Mouse (Mus musculus): ENCODE results near the gene Esrp2. TPM values are rescaled to one million over a fixed set of nuclear protein-coding genes. Genes with fewer than 3 reads are reported as not detected.

Esrp2 gene
- polyA plus RNA-seq, 1 experiment from 2014 or later, result 38.9 TPM

GRCm38 (mm10) chr8:106137906-106138477 lies 1.2 kb upstream of the Esrp2 start:
- H3K27ac ChIP-seq (ENCODE audit: low read length), result peak overlapping the region; percentile 82
- peak; percentile 7; the same call in 1 of the 2 replicates for ATAC-seq

GRCm38 (mm10) chr8:106137218-106137905 lies 588 bp upstream of the Esrp2 start:
- Histone ChIP-seq H3K27ac (ENCODE audit: low read length) (peak overlapping the region; percentile 82), H3K4me2 (ENCODE audit: low read depth, low read length) (peak overlapping the region; percentile 93), H3K4me1 (ENCODE audit: control insufficient read depth, insufficient read depth, low read length) (peaks cover 20% of the 10 kb centered on the region), H3K9me3 (ENCODE audit: control insufficient read depth, low read length) (no peaks in the 10 kb centered on the region), H3K9ac (ENCODE audit: low read depth, low read length) (peak overlapping the region; percentile 82), H3K36me3 (ENCODE audit: control insufficient read depth, insufficient read depth, low read length) (no peaks in the 10 kb centered on the region; the same call in 1 of the 2 replicates), H3K27me3 (replicated peaks; ENCODE audit: control insufficient read depth, insufficient read depth, low read length) (peaks cover 13% of the 10 kb centered on the region), H3K4me3 (ENCODE audit: low read length) (peak overlapping the region; percentile 65)
- 0 out of 2 replicates have a peak, but pooled peaks have one; percentile 14 for ATAC-seq
- 5% methylated on average over 22 of the region's 22 CpGs for WGBS

More at GRCm38 (mm10) chr8:106137906-106138477, 1.2 kb upstream of the Esrp2 start:
- Histone ChIP-seq H3K4me3 (ENCODE audit: low read length) (peak overlapping the region; percentile 65), H3K9me3 (ENCODE audit: control insufficient read depth, low read length) (no peaks in the 10 kb centered on the region), H3K36me3 (ENCODE audit: control insufficient read depth, insufficient read depth, low read length) (no peaks in the 10 kb centered on the region; the same call in 1 of the 2 replicates), H3K9ac (ENCODE audit: low read depth, low read length) (peak overlapping the region; percentile 82), H3K4me2 (ENCODE audit: low read depth, low read length) (peak overlapping the region; percentile 93), H3K27me3 (replicated peaks; ENCODE audit: control insufficient read depth, insufficient read depth, low read length) (peaks cover 13% of the 10 kb centered on the region), H3K4me1 (ENCODE audit: control insufficient read depth, insufficient read depth, low read length) (peaks cover 20% of the 10 kb centered on the region)
- WGBS, result under 1% methylated on average over 24 of the region's 24 CpGs

DNA sequence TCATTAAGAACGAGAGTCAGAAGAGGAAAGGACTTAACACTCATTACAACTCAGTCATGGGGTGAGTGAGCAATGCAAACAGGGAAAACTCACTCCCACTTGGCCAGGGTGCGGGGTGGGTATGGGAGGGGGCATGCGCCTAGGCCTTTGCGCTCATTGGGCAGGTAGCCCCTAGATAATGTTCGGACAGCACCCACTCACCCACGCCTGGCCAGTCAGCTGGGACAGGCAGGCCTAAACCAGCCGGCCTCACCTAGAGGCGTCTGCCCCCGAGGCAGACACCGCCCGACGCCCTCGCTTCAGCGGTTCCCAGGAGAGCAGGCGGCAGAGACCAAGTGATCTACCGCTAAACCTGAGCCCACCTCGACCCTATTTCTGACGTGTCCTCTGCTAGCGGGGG lies 1.1 kb downstream of the Esrp2 start:
- Histone ChIP-seq H3K4me3 (ENCODE audit: low read length) (peak overlapping the region; percentile 65), H3K4me2 (ENCODE audit: low read depth, low read length) (peak overlapping the region; percentile 93), H3K27ac (ENCODE audit: low read length) (peak overlapping the region; percentile 77), H3K27me3 (replicated peaks; ENCODE audit: control insufficient read depth, insufficient read depth, low read length) (peaks cover 13% of the 10 kb centered on the region), H3K9ac (ENCODE audit: low read depth, low read length) (peak overlapping the region; percentile 82), H3K9me3 (ENCODE audit: control insufficient read depth, low read length) (no peaks in the 10 kb centered on the region), H3K36me3 (ENCODE audit: control insufficient read depth, insufficient read depth, low read length) (no peaks in the 10 kb centered on the region; the same call in 1 of the 2 replicates), H3K4me1 (ENCODE audit: control insufficient read depth, insufficient read depth, low read length) (peaks cover 17% of the 10 kb centered on the region)
- ATAC-seq, result peak; percentile 2
- 4% methylated on average over 19 of the region's 19 CpGs for WGBS

DNA sequence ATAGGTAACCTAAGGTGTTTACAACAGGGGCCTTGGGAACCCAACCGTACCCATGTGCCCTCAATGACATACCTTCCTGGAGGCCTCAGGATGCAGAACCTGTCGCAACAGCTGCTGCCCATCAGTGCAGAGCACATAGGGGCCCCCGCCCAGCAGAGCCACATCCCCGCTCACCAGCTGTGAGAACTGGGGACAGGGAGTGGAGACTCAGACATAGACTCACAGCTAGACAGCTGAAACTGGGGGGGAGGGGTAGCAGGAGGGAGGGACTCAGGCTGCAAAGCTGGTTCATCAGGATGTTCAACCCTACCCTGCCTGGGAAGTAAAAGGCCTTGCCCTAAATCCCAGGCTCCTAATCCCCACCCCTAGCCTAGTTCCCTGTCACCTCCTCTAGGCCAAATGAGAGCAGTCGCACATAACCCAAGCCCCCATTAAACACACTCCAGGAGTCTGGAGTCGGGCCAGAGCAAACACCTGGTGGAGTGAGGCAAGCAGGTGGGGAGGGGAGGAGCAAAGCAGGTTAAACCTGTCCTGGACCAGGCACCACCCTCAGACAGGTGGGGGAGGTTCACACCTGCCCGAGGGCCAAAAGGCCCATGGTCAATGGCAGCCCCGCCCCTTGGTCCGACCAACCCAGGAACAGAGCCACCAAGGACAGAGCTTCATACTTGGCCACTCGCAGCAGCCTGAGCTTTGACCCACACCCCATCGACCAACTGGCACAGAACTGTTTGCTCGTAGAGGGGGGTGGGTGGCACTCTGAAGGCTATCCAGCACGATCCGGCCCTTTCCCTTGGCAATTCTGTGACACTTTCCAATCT lies 1.8 kb downstream of the Esrp2 start:
- Histone ChIP-seq H3K4me1 (ENCODE audit: control insufficient read depth, insufficient read depth, low read length) (peaks cover 17% of the 10 kb centered on the region), H3K9ac (ENCODE audit: low read depth, low read length) (peak overlapping the region; percentile 82), H3K9me3 (ENCODE audit: control insufficient read depth, low read length) (no peaks in the 10 kb centered on the region), H3K36me3 (ENCODE audit: control insufficient read depth, insufficient read depth, low read length) (peaks cover 2% of the 10 kb centered on the region; the same call in 1 of the 2 replicates), H3K27ac (ENCODE audit: low read length) (peak overlapping the region; percentile 77), H3K4me3 (ENCODE audit: low read length) (peak overlapping the region; percentile 65), H3K4me2 (ENCODE audit: low read depth, low read length) (peak overlapping the region; percentile 93), H3K27me3 (replicated peaks; ENCODE audit: control insufficient read depth, insufficient read depth, low read length) (peaks cover 13% of the 10 kb centered on the region)
- 10% methylated on average over 14 of the region's 14 CpGs for WGBS
- peak; percentile 78 for ATAC-seq

DNA sequence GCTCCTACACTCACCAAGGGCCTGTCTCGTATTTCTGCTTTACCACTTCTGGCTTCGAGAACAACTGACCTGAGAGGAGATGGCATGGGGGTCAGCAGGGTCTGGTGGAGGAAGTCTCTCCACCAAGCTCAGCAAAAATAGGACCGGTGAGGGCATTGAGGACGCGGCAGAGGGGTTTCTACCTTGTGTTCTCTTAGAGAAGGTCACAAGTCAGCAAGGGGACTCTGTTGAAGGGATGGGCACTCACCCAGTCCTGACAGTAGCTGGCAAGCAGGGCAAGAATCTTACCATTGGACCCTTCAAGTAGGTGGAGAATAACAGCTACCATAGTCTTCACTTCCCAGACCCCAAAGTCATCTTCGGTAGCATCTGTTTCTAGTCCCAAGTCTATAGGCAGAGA lies 2.8 kb downstream of the Esrp2 start:
- Histone ChIP-seq H3K4me1 (ENCODE audit: control insufficient read depth, insufficient read depth, low read length) (peaks cover 17% of the 10 kb centered on the region), H3K4me3 (ENCODE audit: low read length) (no peak overlapping the region; the same call in 1 of the 2 replicates), H3K4me2 (ENCODE audit: low read depth, low read length) (peak overlapping the region; percentile 93; the same call in 1 of the 2 replicates), H3K27me3 (replicated peaks; ENCODE audit: control insufficient read depth, insufficient read depth, low read length) (peaks cover 13% of the 10 kb centered on the region), H3K9me3 (ENCODE audit: control insufficient read depth, low read length) (no peaks in the 10 kb centered on the region), H3K36me3 (ENCODE audit: control insufficient read depth, insufficient read depth, low read length) (peaks cover 3% of the 10 kb centered on the region; the same call in 1 of the 2 replicates), H3K27ac (ENCODE audit: low read length) (peak overlapping the region; percentile 77; the same call in 1 of the 2 replicates), H3K9ac (ENCODE audit: low read depth, low read length) (no peak overlapping the region; the same call in 1 of the 2 replicates)
- WGBS, result 66% methylated on average over 6 of the region's 6 CpGs
- no peak for ATAC-seq

DNA sequence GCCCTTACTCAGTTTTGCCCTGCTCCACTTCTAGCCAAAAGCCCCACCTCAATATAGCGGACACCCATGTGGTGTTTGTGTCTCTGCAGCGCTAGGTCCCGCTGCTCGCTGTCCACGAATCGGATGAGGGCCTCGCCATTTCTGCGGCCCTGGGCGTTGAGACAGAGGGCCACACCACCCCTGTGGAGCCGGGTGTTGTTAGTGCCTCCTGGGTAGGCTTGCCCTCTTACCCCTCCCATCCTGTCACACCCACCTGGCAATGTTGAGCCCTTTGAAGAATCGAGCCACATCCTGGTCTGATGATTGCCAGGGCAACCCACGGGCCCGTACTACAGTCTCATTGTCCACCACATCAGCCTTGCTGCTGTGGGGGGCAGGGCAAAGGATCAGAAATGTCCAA lies 3.2 kb downstream of the Esrp2 start:
- no peak overlapping the region; the same call in 1 of the 2 replicates for H3K9ac ChIP-seq (ENCODE audit: low read depth, low read length)
- H3K4me1 ChIP-seq (ENCODE audit: control insufficient read depth, insufficient read depth, low read length), result peaks cover 17% of the 10 kb centered on the region
- ATAC-seq, result no peak
- no peak overlapping the region for H3K4me3 ChIP-seq (ENCODE audit: low read length)
- H3K9me3 ChIP-seq (ENCODE audit: control insufficient read depth, low read length), result no peaks in the 10 kb centered on the region
- no peak overlapping the region for H3K27ac ChIP-seq (ENCODE audit: low read length)
- peaks cover 3% of the 10 kb centered on the region; the same call in 1 of the 2 replicates for H3K36me3 ChIP-seq (ENCODE audit: control insufficient read depth, insufficient read depth, low read length)
- H3K27me3 ChIP-seq (replicated peaks; ENCODE audit: control insufficient read depth, insufficient read depth, low read length), result peaks cover 13% of the 10 kb centered on the region
- WGBS, result 64% methylated on average over 13 of the region's 13 CpGs
- H3K4me2 ChIP-seq (ENCODE audit: low read depth, low read length), result no peak overlapping the region

DNA sequence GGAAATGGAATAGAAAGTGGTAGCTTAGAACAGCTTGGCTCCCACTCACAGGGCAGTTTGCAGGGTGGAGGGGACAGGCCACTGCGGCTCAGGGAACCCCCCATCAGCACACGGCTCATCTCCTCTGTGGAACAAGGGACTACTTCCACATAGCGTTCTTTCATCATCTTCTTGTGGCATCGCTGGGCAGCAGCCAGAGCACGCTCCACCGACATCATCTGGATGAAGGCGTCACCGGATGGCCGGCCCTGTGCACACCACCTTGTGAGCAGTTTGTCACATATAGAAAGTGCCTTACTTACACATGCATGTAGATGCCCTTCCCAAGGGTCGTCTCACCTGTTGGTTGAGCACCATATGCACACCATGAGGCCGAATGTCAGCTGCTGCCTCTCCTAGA lies 4.4 kb downstream of the Esrp2 start:
- WGBS, result 91% methylated on average over 11 of the region's 11 CpGs
- Histone ChIP-seq H3K9ac (ENCODE audit: low read depth, low read length) (no peak overlapping the region), H3K9me3 (ENCODE audit: control insufficient read depth, low read length) (no peaks in the 10 kb centered on the region), H3K4me1 (ENCODE audit: control insufficient read depth, insufficient read depth, low read length) (peaks cover 12% of the 10 kb centered on the region), H3K27ac (ENCODE audit: low read length) (no peak overlapping the region), H3K4me3 (ENCODE audit: low read length) (no peak overlapping the region), H3K27me3 (replicated peaks; ENCODE audit: control insufficient read depth, insufficient read depth, low read length) (peaks cover 13% of the 10 kb centered on the region), H3K36me3 (ENCODE audit: control insufficient read depth, insufficient read depth, low read length) (peaks cover 11% of the 10 kb centered on the region), H3K4me2 (ENCODE audit: low read depth, low read length) (no peak overlapping the region)
- ATAC-seq, result no peak

DNA sequence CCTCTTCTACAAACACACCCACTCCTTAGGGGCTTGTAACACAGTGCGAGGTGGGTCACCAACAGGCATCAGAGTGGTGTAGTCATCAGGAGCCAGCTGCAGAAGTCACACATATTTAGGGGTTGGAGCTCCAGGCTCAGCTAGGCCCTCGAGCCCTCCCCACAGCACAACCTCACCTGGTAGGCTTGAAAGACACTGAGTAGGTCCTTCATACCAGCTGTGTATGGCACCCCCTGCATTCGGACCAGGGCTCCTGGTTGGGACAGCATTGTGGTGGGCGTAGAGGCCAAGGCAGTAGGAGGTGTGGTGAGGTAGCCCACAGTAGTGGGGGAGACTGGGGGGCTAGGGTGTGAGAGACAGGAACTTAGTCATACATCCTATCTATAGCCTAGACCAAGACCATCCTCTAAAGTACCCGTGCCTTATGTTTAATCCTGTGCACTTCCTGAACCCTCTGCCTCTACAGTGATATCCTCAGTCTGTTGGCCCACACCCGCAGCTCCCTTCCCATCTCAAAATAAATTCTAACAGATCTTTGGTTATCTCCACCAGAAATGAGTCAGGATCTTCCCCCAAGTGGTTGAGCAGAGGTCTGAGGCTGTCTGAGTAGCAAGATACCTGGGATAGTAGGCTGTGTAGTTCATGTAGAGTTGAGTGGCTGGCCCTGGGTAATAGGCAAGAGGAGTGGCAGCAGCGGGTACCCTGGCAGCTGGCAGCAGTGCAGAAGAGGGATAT lies 5.1 kb downstream of the Esrp2 start:
- no peak overlapping the region for H3K9ac ChIP-seq (ENCODE audit: low read depth, low read length)
- H3K27ac ChIP-seq (ENCODE audit: low read length), result no peak overlapping the region
- peaks cover 11% of the 10 kb centered on the region for H3K4me1 ChIP-seq (ENCODE audit: control insufficient read depth, insufficient read depth, low read length)
- no peak for ATAC-seq
- H3K27me3 ChIP-seq (replicated peaks; ENCODE audit: control insufficient read depth, insufficient read depth, low read length), result peaks cover 13% of the 10 kb centered on the region
- H3K36me3 ChIP-seq (ENCODE audit: control insufficient read depth, insufficient read depth, low read length), result peaks cover 14% of the 10 kb centered on the region
- H3K4me3 ChIP-seq (ENCODE audit: low read length), result no peak overlapping the region
- H3K4me2 ChIP-seq (ENCODE audit: low read depth, low read length), result no peak overlapping the region
- WGBS, result 88% methylated on average over 7 of the region's 7 CpGs
- H3K9me3 ChIP-seq (ENCODE audit: control insufficient read depth, low read length), result no peaks in the 10 kb centered on the region
